Mouse (Mus musculus) liver, embryonic 14.5 days (tissue): ENCODE data around the gene Slc2a9. TPM values are rescaled to one million over a fixed set of nuclear protein-coding genes. Genes with fewer than 3 reads are reported as not detected.

Experiments used
- ATAC-seq: fragments of 200-750 bp; cut with Nextera tagmentation; 2 replicates; pipeline ENCODE4 v1.8.0; 2017; ENCODE audit warnings: moderate number of reproducible peaks, mild to moderate bottlenecking, moderate library complexity; ENCODE audit not compliant: insufficient read depth
- DNase-seq, 3 experiments: peaks; one replicate each; pipeline ENCODE4 v3.0.0-alpha.2; 2012 to 2013; ENCODE audit warnings: low read depth in 3 of 3, low spot score in 3 of 3
- H3K27ac ChIP-seq: fragments of 300-500 bp; sonication (generic); 2 replicates; pipeline ENCODE4 v1.5.1; 2014; ENCODE audit warnings: moderate library complexity, mild to moderate bottlenecking, control low read depth, inconsistent platforms
- H3K27me3 ChIP-seq: fragments of 300-500 bp; sonication (generic); 2 replicates; pipeline ENCODE4 v1.6.1; 2014; ENCODE audit warnings: mild to moderate bottlenecking, low read length, moderate library complexity; ENCODE audit not compliant: control insufficient read depth, insufficient read depth
- H3K36me3 ChIP-seq: fragments of 300-500 bp; sonication (generic); replicated peaks from 2 replicates; pipeline ENCODE4 v1.6.1; 2014; ENCODE audit warnings: low read depth; ENCODE audit not compliant: control insufficient read depth, insufficient read depth
- H3K4me1 ChIP-seq, 2 experiments: fragments of 200-500 bp in 1 of 2; fragments of 300-500 bp in 1 of 2; sonication (generic) in 1 of 2; replicated peaks; 2 replicates each; pipeline ENCODE4 v1.6.1; 2012 to 2014; ENCODE audit warnings: antibody characterized with exemption in 1 of 2, inconsistent platforms in 1 of 2, low read length in 1 of 2; ENCODE audit not compliant: control insufficient read depth in 2 of 2, insufficient read depth in 2 of 2
- H3K4me2 ChIP-seq: fragments of 300-500 bp; sonication (generic); 2 replicates; pipeline ENCODE4 v1.6.1; 2014; ENCODE audit warnings: low read depth, mild to moderate bottlenecking, control low read depth, moderate library complexity
- H3K4me3 ChIP-seq, 2 experiments: fragments of 200-500 bp in 1 of 2; fragments of 300-500 bp in 1 of 2; sonication (generic) in 1 of 2; 2 replicates each; pipeline ENCODE4 v1.5.1; 2012 to 2014; ENCODE audit warnings: low read depth in 2 of 2, low read length in 2 of 2, mild to moderate bottlenecking in 2 of 2, control low read depth in 1 of 2, inconsistent platforms in 1 of 2, moderate library complexity in 1 of 2; ENCODE audit not compliant: insufficient read depth in 1 of 2
- H3K9ac ChIP-seq: fragments of 300-500 bp; sonication (generic); replicated peaks from 2 replicates; pipeline ENCODE4 v1.6.1; 2014; ENCODE audit warnings: mild to moderate bottlenecking, control low read depth, moderate library complexity
- H3K9me3 ChIP-seq: fragments of 300-500 bp; sonication (generic); 2 replicates; pipeline ENCODE4 v1.6.1; 2016; ENCODE audit warnings: low read length, mixed read lengths; ENCODE audit not compliant: control insufficient read depth
- CTCF ChIP-seq: IDR thresholded peaks from 2 replicates; pipeline ENCODE4 v1.5.1; 2016; ENCODE audit warnings: antibody characterized with exemption, low read depth, control low read depth
- EP300 ChIP-seq: IDR thresholded peaks from 2 replicates; pipeline ENCODE4 v1.6.1; 2016; ENCODE audit warnings: antibody characterized with exemption, low read depth
- WGBS: fragments of 180-500 bp; shearing (Covaris S2); extraction: QIAGEN DNeasy Blood & Tissue Kit; methylation state at CpG from one replicate; pipeline ENCODE4 v1.1.7; 2014; ENCODE audit not compliant: insufficient replicate concordance; 5-methylcytosine and 5-hydroxymethylcytosine counted together
- polyA plus RNA-seq, 2 experiments: library from polyadenylated mRNA; depleted of rRNA in 1 of 2; stranded (reverse) in 1 of 2; unstranded in 1 of 2; fragments of >200 nt; fragmentation: Nextera tagmentation in 1 of 2; extraction: Ambion mirVana in 1 of 2; gene quantifications; 2 replicates each; pipeline versions ENCODE4 v1.2.1 to v1.2.3; 2012 to 2014

Slc2a9 gene
- polyA plus RNA-seq, 2 experiments = 1.6 to 1.9 TPM

DNA sequence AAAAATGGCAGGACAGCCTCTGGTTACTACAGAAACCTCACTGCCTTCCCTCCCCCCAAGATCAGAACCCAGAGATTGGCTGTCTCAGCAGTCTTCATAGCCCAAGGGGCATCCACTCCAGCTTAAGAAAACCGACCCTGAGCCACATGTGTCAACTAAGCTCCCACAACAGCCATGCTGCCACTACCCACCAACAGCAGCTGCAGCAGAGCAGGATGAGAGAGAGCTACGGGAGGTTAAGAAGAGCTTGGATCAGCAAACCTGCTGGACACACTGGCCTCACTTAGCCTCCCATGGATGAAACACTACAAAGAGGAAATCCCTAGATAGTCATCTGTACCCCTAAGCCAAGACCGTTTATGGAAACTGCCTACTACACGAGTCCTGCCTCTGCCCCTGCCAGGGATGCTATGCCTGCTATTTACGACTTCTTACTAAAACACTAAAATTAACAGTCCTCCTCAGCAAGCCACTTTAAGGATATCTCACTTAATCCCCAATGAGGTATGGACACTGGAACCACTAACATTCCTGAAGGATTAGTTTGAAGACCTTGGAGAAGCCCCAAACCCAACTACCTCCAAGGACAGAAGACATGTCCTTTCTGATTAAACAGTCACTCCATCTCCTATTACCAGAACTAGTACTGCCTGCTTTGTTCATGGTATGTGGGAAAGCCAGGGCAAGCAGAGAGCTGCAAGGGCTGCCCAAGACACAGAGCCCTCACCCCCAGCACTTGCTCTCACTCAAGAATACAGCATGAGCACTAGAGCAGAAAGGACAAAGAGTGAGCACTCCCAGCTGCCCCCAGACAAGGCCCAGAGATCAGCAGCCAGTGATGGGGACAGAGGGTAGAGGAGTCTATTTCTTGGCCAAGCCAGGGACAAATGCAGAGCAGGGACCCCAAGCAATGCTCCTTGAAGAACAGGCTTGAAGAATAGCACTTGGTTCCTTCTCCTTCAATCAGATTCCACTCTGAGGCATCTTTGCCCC is 41.8 kb upstream of the Slc2a9 start:
- ATAC-seq (no peak), DNase-seq (no peak)
- Histone ChIP-seq H3K4me2 (no peak overlapping the region), H3K27ac (no peak overlapping the region), H3K36me3 (peaks cover 48% of the 10 kb centered on the region), H3K27me3 (no peaks in the 10 kb centered on the region), H3K4me3 (no peak overlapping the region), H3K9me3 (no peaks in the 10 kb centered on the region), H3K4me1 (no peaks in the 10 kb centered on the region), H3K9ac (no peak overlapping the region)
- 67% methylated on average over 5 of the region's 5 CpGs for WGBS
- TF ChIP-seq CTCF = no peak
- no peak for TF ChIP-seq EP300

DNA sequence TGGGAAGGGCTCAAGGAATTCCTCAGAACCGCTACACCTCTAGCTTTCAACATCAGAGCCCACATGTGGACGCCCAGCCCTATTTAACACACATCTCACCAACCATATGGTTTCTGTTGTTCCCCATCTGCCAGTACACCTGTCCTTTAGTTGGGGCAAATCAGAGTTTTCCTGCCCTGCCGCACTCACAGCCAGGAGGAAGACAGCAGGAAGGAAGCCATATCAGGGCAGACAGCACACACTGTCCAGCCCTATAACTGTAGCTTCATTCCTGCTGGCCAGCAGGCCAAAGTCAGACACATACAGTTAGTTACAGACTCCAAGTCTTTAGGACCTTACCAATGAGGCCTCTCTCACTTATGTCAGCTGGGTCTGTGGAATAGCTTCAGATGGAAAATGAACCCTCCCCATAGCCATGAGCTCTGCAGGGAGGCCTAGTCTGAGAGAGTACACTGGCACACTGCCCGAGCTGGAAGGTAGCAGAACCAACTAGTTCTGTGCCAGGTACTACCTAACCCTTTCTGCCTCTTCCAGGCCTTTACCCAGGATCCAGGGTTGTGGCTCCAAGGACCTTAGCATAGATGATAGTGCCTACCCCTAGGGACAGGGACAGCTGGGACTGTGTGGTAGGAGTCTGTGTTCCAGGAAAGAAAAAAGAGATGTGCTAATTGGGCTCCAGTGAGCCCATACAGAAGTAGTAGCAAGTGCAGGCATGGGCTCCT is 40.7 kb upstream of the Slc2a9 start:
- no peak overlapping the region for H3K27ac ChIP-seq
- H3K4me1 ChIP-seq = no peaks in the 10 kb centered on the region
- H3K27me3 ChIP-seq = no peaks in the 10 kb centered on the region
- peaks cover 52% of the 10 kb centered on the region for H3K36me3 ChIP-seq
- WGBS = 73% methylated on average over 4 of the region's 4 CpGs
- no peak for DNase-seq
- ATAC-seq = no peak
- H3K9ac ChIP-seq = no peak overlapping the region
- no peak overlapping the region for H3K4me3 ChIP-seq
- no peak overlapping the region for H3K4me2 ChIP-seq
- TF ChIP-seq CTCF (no peak), EP300 (no peak)
- H3K9me3 ChIP-seq = no peaks in the 10 kb centered on the region

DNA sequence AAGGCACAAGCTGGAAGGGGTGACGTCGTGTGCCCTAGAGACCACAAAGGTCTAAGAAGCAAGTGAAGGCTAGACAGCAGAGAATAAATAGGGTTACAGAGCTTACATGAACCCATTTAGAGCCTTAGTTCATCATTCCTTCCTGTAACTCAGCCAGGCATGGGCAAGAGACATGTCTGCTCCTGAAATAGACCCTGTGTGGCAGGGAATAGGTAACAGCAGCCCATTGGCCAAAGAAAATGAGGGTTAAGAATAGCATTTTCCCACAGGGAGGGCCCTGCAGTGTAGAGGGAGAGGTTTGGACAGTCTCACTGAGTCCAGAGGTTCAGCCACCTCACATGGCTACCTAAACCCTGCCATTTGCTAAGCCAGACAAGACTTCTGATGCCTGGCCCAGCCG is 38.8 kb upstream of the Slc2a9 start:
- 81% methylated on average over 3 of the region's 3 CpGs for WGBS
- Histone ChIP-seq H3K27me3 (no peaks in the 10 kb centered on the region), H3K36me3 (peaks cover 62% of the 10 kb centered on the region), H3K27ac (no peak overlapping the region), H3K4me3 (no peak overlapping the region), H3K4me2 (no peak overlapping the region), H3K9ac (no peak overlapping the region), H3K9me3 (no peaks in the 10 kb centered on the region), H3K4me1 (no peaks in the 10 kb centered on the region)
- TF ChIP-seq CTCF (no peak), EP300 (no peak)
- no peak for ATAC-seq
- DNase-seq = no peak

DNA sequence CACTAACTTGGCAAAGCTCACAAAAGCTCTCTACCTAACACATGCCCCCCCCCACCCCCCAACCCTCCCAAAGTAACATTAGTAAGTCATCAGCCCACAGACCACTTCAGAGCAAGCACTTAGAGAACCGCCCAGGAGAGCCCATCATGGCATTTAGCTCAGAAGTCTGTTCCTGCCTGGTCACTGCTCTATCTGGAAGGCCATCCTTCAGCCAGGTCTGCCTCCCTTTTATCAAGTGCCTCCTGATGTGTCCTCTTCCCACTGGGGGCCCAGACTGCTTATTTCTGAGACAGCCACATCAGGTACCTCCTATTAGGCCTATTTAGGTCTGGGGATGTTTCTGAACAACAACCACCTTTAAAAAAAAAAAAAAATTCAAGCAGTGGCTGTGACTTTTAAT is 38.0 kb upstream of the Slc2a9 start:
- H3K9me3 ChIP-seq = no peaks in the 10 kb centered on the region
- WGBS = 71% methylated on average over 1 of the region's 1 CpGs
- no peak overlapping the region for H3K4me2 ChIP-seq
- ATAC-seq (no peak; the same call in 1 of the 2 replicates), DNase-seq (no peak)
- H3K9ac ChIP-seq = no peak overlapping the region
- H3K4me1 ChIP-seq = no peaks in the 10 kb centered on the region
- no peak for TF ChIP-seq EP300
- no peak for TF ChIP-seq CTCF
- H3K4me3 ChIP-seq = no peak overlapping the region
- no peak overlapping the region for H3K27ac ChIP-seq
- peaks cover 61% of the 10 kb centered on the region for H3K36me3 ChIP-seq
- no peaks in the 10 kb centered on the region for H3K27me3 ChIP-seq

DNA sequence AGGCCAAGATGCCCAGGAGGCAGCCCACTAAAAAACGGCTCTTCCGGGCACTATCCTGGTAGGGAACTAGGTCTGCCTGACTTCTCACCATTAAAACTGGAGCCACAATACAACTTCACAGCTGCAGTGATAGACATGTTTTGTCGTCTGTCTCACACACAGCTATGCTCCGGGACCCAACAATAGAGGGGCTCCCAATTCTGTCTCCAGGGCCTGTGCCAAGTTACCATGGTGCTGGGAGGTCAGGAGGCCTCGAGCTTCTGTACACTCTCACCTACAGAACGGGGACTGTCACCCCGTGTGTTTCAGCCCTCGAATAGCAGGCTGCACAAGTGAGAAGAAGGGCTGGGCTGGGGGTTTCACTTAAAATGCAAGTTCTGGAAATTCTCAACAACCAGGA is 35.6 kb upstream of the Slc2a9 start:
- no peaks in the 10 kb centered on the region for H3K4me1 ChIP-seq
- ATAC-seq (no peak), DNase-seq (no peak)
- H3K27ac ChIP-seq = no peak overlapping the region
- no peaks in the 10 kb centered on the region for H3K9me3 ChIP-seq
- TF ChIP-seq EP300 (no peak), CTCF (no peak)
- WGBS = 74% methylated on average over 8 of the region's 8 CpGs
- no peaks in the 10 kb centered on the region for H3K27me3 ChIP-seq
- H3K4me2 ChIP-seq = no peak overlapping the region
- no peak overlapping the region for H3K4me3 ChIP-seq
- H3K9ac ChIP-seq = no peak overlapping the region
- H3K36me3 ChIP-seq = peaks cover 64% of the 10 kb centered on the region
